Mouse (Mus musculus): Measurements from ENCODE around the gene Map3k13.
"Not testable (repeated sequence)": the region's sequence is repeated elsewhere in the genome, so short reads cannot be mapped to it uniquely, and the experiment has no call there.

Map3k13 gene

DNA sequence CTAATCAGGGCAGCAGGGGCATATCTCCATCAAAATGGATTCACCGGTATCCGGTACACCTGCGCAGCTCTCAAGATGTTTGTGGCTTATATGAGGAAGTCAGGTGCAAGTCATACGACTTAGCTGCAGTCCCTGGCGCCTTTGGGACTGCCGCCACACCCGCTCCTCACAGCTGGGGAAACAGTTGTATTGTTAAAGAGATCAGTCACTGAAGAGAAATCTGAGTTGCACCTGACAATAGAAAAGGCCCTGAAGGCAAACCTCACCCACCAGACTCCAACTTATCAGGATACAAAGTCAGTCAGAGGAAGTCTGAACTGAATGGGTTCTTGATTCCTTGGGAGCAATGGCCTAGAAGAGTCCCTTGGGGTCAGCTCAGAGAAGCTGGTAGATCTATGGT, 13.6 kb downstream of the Map3k13 start:
- not testable (repeated sequence) for DNase-seq (ENCODE audit: low read depth, low spot score)

DNA sequence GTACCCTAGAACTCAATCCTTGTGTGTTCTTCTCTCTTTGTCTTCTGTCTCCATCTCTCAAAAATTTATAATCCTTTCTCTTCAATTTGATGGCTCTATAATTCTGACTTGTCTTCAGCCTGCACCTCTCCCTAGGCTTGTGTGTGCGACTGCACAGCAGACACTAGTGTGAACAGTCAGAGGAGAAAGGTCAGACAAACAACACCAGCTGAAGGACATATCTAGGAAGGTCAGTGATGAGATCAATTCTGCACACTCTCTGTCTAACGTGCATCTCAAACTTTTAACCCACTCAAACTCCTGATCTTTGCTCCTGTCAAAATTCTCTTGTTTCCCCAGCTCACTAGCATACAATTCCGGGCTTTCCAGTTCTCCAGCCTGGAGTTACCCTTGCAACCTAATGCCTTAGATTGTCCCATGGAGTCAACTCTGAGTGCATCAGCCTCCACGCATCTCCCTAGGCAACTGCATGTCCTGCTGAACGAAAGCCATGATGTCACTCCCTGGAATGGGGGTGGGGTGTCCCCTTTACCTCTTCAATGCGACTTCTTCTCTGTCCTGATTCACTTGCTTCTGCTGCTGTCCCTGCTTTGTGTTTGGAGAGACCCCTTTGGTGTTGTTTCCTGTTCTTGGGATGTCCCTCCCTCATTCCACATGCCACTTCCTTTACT, 19.2 kb downstream of the Map3k13 start:
- no peak for DNase-seq (ENCODE audit: low read depth, low spot score)

DNA sequence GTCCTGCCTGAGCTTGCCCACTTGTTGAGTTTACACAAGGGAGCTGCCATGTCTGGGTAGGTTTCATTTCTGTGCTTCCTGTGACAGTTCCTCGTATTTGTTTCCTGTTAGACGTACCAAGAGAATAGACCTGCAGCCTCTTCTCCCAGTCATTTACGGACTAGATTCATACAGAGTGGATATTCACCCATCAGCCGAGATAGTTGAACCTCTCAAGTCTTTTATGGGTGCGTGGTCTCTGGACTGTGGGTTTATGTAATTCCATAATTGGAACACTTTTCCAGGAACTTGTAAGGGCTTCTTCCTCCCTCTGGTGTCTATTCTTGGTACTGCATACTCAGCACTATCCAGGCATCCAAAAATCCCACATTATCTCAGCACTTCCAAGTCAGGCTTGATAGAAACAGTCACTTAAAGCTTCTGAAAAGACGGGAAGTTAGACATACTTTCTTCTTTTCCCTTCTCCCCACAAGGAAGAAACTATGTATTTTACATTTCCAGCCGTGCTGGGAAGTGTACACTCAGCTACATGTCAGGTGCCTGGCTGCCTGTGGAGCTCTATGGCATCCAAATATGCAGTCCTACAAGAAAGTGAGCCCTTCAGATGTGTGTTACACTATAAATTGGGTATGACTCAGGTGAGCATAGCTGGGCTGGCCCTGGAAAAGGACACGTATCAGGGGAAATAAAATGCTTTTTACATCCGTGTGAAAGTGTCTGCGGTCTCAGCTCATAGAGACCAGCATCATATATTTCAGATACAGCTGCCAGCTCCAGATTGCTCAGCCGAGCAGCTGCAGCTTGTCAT, 20.9 kb downstream of the Map3k13 start:
- DNase-seq (ENCODE audit: low read depth, low spot score): peak; percentile 36

DNA sequence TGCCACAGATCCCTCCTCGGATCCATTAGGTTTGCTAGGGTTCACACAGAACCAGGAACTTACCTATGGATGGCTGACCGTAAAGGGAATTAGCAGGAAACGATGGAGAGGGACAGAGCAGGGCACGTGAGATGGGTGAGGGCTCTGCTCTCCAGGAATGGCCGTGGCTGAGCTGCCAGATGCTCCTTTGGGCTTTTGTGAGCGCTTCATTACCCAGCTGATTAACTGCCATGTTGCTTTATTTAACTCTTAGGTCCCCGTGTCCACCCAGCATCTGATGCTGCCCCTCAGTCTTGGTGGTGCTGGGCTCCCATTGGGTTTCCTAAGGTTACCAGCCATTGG, 21.5 kb downstream of the Map3k13 start:
- DNase-seq (ENCODE audit: low read depth, low spot score): no peak

DNA sequence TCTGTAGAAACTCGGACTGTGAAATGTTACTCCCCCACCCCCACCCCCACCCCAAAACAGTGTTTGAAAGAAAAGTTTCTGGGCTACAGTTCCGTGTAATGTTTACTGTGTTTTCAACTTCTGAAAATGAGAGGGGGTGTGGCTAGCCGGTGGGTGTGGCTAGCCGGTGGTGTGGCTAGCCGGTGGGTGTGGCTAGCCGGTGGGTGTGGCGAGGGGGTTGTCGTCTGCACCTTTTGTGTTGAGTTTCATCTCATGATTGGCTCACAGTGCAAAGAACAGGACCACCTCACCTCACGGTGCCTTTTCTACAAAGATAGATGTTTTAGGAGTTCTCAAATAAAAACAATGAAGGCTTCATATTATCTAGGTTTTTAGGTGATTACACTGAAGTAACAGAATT, 24.0 kb downstream of the Map3k13 start:
- DNase-seq (ENCODE audit: low read depth, low spot score): no peak

DNA sequence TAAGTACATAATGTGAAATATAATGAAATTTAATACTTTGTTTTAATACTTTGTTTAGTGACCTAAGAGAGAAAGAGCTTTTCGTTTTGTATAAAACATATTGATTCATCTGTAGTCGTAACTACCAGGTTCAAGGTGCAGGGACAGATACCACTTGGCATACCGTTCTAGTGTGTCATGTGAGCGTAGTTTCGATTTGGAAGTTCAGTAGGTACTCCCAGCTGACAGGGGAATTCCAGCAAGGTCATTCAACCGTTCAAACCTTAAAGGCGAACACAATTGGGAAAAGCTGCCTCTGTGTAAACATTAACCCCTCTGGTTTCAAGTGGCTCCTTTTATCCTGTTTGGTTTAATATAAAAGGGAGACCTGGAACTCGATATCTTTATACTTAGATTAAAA, 24.5 kb downstream of the Map3k13 start:
- DNase-seq (ENCODE audit: low read depth, low spot score): no peak

DNA sequence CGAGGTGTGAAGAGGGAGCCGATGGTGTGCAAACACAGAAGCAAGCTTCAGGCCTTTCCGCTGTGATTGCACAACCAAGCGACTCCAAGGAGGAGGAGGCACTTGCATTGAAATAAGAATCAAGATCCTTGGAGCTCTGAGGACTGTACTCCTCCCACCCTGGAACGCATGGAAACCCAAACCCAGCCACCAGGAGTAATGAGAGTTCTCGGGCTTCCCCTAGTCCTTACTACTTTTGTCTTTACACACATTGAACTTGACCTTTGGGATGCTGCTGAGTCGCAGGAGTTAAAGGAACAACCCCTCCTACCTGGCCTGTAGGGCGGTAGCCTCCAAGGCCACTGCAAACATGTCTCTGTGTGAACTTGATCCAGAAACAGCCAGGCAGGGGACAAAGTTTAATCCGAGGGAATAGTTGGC, 31.5 kb downstream of the Map3k13 start:
- no peak for DNase-seq (ENCODE audit: low read depth, low spot score)

DNA sequence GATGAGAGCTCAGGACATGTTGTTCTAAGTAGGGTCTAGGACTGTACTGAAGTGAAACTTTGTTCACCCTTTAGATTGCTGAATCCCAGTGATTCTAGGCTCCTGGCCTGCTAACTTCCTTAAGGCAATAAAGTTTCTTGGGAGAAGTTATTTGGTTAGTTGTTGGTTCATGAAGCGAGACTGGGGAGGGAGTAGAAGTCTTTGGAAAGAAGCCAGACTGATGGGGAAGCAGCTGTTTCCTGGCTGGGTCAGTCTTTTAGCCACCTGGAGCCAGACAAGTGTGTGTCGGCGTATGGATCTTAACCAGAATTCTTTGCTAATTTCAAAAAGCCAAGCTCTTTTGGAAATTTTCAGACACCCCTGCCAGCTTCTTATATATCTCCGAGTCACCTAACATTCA, 33.0 kb downstream of the Map3k13 start:
- DNase-seq (ENCODE audit: low read depth, low spot score): no peak

DNA sequence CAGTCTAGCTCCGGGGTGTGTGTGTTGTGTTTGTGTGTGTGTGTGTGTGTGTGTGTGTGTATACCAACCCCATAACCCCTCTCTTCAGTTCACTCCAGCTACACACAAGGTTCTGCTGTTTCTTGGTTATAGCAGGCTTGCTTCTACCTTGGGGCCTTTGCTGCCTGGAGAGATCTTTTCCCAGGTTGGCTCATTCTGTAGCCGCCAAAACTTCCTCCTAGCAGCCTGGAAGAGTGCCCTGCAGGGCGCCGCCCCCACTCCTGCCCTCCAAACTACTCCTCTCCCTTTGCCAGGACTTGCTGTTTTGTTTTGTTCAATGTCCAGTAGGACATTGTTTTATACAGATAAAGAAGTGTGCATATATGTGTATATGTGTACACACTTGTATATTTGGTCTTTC, 33.4 kb downstream of the Map3k13 start:
- DNase-seq (ENCODE audit: low read depth, low spot score): no peak

DNA sequence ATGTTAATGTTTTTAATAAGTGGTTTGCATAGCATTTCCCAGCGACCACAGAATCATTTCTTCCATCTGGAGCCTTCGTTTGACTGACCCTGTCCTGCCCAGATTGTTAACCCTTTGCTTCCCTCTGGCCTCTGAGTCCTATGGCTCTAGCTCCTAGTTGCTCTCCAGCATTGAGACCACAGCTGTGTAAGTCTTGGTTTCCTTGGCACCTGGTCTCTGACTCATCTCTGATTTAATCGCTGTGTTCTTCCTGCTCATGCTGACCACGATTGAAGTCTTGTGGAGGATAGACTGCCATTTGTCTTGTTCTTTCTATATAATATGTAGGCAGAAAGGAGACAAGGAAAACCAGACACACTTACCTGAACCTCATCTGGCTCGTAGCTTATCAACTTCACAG, 35.6 kb downstream of the Map3k13 start:
- DNase-seq (ENCODE audit: low read depth, low spot score): no peak

DNA sequence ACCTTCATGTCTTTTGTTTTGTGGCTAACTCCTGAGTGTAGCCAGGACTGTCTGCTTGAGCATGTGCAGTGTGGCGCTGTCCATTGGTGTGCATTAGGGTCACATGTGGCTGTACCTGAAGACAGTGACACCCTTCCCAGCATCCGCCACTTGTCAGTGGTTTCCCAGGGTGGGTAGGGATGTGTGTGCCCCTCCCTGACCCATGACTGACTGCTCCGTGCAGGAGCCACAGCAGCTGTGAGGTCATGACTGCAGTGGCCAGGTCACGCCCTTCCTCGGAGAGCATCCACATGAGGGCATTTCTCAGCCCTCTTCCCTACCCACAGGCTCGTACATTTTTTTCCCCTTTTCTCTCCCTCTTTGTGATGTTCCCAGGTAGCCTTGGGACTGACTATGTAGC, 36.6 kb downstream of the Map3k13 start:
- DNase-seq (ENCODE audit: low read depth, low spot score): no peak

DNA sequence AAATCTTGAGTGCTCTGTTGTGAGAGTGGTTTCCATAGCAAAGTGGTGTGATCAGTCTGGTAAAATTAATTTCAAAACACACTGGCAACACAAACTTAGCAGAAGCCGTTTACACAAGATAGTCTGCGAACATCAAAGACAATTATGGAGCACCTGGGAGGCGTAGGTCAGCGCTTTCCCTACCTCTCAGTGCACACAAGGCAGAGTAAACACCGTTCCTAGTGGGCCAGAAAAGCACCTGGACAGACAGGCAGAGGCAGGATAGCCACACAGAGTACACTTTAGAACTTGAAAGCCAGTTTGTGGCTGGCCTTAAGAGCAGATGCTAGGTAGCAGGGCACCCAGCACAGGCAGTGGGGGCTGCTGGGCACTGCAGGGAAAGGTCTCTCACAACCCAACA, 37.6 kb downstream of the Map3k13 start:
- no peak for DNase-seq (ENCODE audit: low read depth, low spot score)

DNA sequence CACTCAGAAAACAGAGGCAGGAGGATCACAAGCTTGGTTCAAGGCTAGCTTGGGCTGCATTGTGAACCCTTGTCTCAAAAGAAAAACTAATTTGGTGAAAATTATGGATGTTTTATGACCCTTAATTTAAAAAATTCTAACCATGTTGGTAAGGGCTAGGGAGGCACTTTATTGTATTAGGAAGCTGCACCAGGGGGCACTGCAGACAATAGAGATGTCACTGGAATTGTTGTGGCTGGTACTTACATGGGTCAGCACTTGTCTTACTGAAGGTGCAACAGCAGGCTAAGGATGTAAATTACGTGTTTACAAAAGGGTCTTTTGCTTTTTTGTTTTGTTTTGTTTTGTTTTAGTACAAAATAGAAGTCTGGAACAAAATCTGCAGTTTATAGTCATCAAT, 39.3 kb downstream of the Map3k13 start:
- no peak for DNase-seq (ENCODE audit: low read depth, low spot score)

DNA sequence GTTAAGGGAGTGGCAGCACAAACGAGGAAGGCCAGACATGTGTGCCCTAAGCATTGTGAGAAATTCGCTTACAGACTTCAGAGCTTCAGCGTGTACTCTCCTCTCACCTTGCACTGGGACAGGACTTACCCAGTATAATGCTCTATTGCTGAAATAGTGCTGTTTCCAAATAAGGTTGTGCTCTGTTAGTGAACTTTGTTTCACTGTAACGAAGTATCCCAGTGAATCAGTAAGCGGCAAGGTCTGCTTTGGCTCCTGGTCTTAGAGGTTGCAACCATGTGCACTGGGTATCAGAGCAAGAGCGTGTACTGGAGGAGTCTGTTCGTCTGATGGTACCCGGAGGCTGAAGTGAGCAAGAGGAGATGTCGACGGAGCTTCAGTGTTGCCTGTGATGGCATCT, 39.8 kb downstream of the Map3k13 start:
- DNase-seq (ENCODE audit: low read depth, low spot score): no peak

DNA sequence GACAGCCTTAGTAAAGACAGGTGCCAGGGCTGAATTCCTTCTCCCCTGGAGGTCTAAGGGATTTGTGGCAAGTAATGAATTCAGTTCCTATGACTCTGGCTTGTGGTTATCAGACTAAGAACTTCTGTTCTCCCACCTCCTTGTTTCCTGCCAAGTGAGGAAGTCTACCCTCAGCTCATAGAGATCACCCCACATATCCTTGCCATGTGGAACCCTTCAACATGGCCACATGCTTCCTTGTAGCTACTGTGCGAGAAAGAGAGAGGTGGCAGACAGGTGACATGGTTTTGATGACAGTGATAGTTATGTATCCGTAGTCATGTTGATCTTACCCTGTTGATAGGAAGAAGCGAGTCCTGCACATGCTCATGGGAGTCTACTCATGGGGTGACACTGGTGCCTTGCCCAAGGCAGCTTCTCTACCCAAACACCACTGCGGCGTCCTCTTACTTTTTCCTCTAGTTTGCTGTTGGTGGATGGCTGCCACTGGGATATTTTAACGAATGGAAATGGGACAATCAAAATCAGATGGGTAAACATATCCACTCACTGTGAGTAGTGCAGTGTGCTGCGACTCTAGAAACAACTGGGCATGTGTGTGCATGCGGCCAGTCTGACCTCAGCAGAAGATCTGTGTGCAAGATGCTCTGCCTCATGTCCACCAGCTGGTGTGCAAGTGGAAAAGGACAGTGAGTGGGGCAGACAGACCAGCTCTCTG, 40.9 kb downstream of the Map3k13 start:
- no peak for DNase-seq (ENCODE audit: low read depth, low spot score)

DNA sequence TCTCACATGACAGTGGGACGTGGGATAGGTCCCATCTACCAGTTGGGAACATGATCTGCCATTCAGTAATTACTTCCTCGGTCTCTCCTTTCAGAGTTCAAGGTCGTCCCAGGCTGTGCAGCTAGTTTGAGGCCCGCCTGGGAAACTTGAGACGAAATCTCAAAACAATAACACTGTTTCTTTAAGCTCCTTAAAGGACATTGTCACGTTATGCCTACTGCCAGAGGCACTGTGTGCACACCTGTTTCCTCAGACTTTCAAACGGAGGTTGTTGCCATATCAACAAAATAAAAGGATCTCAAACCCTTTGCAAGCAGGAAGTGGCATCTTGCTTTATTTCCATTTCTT, 41.4 kb downstream of the Map3k13 start:
- no peak for DNase-seq (ENCODE audit: low read depth, low spot score)

DNA sequence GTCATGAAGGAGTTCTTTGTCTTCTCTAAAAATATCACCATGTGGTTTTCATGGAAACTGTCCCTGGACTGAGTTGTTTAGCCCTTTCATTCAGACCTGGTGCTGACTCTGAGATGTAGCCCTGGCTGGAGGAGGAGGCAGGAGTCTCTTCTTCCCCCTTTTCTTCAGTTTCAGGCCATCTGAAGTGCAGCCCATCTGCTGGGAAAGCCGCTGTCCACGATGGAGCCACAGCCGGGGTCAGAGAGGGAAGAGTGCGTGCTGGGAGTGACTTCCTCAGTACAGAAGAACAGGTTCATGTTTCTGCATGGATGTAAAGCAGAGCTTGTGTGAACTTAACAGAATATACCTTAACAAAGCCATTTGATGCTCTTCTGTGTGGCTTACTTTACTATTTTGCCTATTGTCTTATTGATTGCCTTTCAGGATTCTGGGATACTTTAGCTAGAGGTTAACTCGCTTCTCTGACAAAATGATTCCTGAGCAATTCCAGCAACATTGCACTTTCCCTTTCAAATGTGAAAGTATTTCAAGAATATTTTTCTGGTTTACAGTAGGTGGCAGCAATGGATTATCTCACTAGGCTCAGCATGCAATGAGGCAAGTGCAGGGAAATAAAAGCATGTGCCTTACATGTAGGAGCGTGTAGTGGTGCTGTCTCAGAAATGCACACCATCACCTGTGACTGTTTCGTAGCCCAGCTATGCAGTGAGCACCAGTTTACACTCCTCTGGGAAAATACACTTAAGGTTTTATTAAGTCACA, 42.3 kb downstream of the Map3k13 start:
- DNase-seq (ENCODE audit: low read depth, low spot score): no peak

DNA sequence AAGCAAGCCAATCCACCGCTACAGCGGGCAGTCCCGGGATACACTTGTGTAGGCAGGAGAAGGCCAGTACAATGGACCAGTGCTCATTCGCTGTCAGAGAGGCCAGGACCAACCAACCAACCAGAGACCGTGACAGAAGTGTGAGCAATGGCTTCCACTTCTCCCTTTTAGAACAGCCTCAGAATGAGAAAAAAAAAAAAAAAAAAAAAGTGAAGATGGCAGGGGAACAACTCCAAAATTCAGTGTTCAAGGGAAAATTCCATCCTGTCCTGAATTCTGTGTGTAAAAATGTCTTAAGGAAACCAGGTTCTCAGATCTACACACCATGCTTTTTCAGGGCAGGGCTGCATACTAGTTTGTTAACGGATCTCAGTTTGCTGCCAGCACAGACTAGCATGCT, 43.5 kb downstream of the Map3k13 start:
- no peak for DNase-seq (ENCODE audit: low read depth, low spot score)

DNA sequence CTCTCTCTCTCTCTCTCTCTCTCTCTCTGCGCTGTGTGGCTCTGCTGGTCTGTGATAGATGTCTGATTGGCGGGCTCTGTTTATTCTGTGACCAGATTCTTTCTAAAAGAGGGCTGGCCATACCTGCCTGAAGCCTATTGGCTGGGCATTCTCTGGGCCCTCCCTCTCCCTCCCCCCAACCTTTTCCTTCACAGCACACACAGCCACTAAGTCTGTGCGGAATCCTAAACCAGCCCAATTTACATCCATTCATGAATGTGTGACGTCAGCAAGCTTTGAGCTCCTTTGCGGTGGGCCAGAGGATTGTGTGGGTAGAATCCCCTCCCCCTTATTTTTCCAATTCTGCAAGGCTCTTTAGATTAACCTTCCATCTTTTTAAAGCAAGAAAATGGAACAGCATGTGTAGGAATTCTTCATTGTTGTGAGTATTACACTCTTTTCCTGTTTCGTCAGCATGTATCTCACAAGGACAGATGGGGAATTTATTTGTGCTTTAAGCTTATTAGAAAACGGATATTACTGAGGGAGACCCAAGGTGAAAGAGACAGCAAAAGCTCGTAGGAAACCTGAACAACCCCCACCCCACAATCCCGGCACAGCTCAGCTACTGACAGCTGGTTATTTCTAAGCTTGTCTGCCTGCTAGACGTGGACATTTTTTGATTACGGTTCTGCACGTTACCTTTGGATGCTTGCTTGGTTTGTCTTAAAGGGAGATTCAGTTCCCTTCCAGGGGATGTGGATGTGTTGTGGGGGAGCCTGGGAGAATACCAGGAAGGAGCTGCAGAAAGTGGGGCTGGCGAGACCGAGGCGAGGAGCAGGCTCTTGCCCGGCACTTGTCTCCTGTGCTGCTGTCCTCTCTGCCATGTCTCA, 51.9 kb downstream of the Map3k13 start:
- DNase-seq (ENCODE audit: low read depth, low spot score): peak; percentile 85

DNA sequence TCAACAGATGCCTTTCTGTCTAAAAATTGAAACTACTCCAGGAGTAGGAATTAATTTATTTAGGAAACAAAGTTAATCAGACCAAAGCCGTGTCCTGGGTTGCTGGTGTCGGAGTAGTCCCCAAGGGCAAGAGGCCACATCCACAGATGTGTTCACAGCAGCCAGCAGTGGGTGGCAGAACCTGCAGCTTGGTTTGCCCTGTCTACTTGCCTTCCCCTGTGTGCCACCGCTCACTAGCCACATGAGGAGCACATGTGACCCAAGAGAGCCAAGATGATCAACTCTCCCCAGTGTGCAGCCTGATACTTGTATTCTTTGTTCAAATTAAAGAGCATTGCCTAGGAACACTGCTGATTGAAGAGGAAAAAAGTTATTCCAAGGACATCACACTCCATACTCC, 54.3 kb downstream of the Map3k13 start:
- DNase-seq (ENCODE audit: low read depth, low spot score): no peak

DNA sequence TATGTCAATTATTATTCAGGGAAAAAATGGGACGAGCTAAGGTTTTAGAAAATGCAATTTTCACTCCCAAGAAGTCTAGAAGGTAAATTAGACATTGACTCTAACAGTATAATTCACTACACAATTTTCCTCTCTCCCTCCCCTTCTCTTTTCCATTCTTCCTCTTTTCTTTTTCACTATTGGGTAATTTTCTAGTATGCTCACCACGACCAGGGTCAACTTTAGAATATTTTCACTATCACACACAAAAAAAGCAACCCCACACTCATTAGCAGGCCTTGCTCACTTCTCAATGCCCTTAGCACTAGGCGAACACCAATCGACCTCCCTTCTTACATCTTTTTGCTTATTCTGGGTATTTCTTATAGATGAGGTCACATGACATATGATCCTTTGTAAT, 54.7 kb downstream of the Map3k13 start:
- DNase-seq (ENCODE audit: low read depth, low spot score): no peak
